Mouse (Mus musculus) thymus, adult 18-20 months (tissue): ENCODE data around the gene Atxn7l2.
"Not testable (repeated sequence)": the region's sequence is repeated elsewhere in the genome, so short reads cannot be mapped to it uniquely, and the experiment has no call there.

Source experiments
- DNase-seq, 2 experiments: peaks; one replicate each; pipeline ENCODE4 v3.0.0; 2022; ENCODE audit warnings: mixed read lengths in 2 of 2

The Atxn7l2 gene

GRCm38 (mm10) chr3:108210771-108211139 is at the start of gene Atxn7l2:
Atxn7l2 (minus strand) TSS chr3:108210934.
- no peak for DNase-seq

GRCm38 (mm10) chr3:108259319-108259718 is 48.6 kb upstream of the Atxn7l2 start:
- no peak for DNase-seq

- DNase-seq = no peak
Measured at GRCm38 (mm10) chr3:108257831-108258500, 47.2 kb upstream of the Atxn7l2 start.

- DNase-seq = peak; percentile 89 to 95
Measured at GRCm38 (mm10) chr3:108256719-108257637, 46.2 kb upstream of the Atxn7l2 start, which contains the start of gene Psma5. Psma5 (plus strand) TSS chr3:108256926.

GRCm38 (mm10) chr3:108246857-108247256 is 36.1 kb upstream of the Atxn7l2 start:
- no peak for DNase-seq

GRCm38 (mm10) chr3:108241243-108241839 is 30.6 kb upstream of the Atxn7l2 start:
- DNase-seq = no peak

GRCm38 (mm10) chr3:108237474-108238102 is 26.9 kb upstream of the Atxn7l2 start:
- not testable (repeated sequence) for DNase-seq

GRCm38 (mm10) chr3:108231646-108232045 is 20.9 kb upstream of the Atxn7l2 start:
- DNase-seq = no peak

- no peak for DNase-seq
Measured at GRCm38 (mm10) chr3:108227521-108227920, 16.8 kb upstream of the Atxn7l2 start.

GRCm38 (mm10) chr3:108226558-108227350 is 16.0 kb upstream of the Atxn7l2 start, which contains the start of gene Sypl2:
Sypl2 (minus strand) TSS chr3:108226648.
- DNase-seq = no peak

- DNase-seq = no peak
Measured at GRCm38 (mm10) chr3:108225711-108226557, 15.2 kb upstream of the Atxn7l2 start.

- no peak for DNase-seq
Measured at GRCm38 (mm10) chr3:108220661-108221060, 9.9 kb upstream of the Atxn7l2 start.

GRCm38 (mm10) chr3:108214734-108215133 is 4.0 kb upstream of the Atxn7l2 start:
- no peak for DNase-seq

- DNase-seq = no peak
Measured at GRCm38 (mm10) chr3:108212406-108212805, 1.7 kb upstream of the Atxn7l2 start.

- DNase-seq = no peak
Measured at GRCm38 (mm10) chr3:108211845-108212244, 1.1 kb upstream of the Atxn7l2 start.

- peak; percentile 91 to 94 for DNase-seq
Measured at GRCm38 (mm10) chr3:108209946-108210770, 576 bp downstream of the Atxn7l2 start.

GRCm38 (mm10) chr3:108209536-108209935 is 1.2 kb downstream of the Atxn7l2 start:
- peak in 1 of 2 experiments; percentile 39 for DNase-seq

- no peak for DNase-seq
Measured at GRCm38 (mm10) chr3:108209001-108209400, 1.7 kb downstream of the Atxn7l2 start.

- no peak for DNase-seq
Measured at GRCm38 (mm10) chr3:108206731-108207375, 3.9 kb downstream of the Atxn7l2 start.

GRCm38 (mm10) chr3:108205601-108206000 is 5.1 kb downstream of the Atxn7l2 start:
- DNase-seq = no peak
